Mouse (Mus musculus): ENCODE measurements around the gene Robo3. TPM values are rescaled to one million over a fixed set of nuclear protein-coding genes. Genes with fewer than 3 reads are reported as not detected.

Gene Robo3
- total RNA-seq, 2 experiments from 2014 or later: 0.07 TPM; not detected in 1

DNA sequence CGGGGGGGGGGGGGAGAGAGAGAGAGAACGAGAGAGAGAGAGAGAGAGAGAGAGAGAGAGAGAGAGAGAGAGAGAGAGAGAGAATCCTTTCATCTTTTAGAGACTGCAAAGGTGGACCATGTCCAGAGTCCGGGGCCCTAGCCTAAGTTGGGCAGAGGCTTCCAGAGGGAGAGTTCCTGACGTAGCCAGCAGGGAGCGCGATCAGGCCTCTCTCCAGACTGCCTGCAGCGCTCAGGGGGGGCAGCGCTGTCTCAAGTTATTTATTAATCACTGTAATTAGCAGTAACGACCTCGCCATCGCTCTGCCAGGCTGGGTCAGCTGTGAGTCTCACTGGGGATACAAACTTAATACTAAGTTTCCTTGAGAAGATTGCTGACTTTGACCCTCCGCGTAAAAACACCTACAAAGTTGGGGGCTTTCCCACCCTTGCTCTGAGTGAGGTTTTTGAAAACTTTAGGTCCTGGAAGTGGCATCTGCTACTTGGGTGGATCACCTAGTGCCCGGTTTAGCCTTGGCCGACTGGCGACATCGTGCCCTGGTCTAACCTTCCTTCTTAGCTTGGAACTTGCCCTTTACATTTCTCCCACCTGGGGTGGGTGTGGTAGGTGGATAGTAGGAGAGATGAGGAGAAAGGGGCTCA lies 900 bp downstream of the Robo3 start:
- ATAC-seq (replicated peaks; ENCODE audit: poor library complexity): peak; percentile 63

DNA sequence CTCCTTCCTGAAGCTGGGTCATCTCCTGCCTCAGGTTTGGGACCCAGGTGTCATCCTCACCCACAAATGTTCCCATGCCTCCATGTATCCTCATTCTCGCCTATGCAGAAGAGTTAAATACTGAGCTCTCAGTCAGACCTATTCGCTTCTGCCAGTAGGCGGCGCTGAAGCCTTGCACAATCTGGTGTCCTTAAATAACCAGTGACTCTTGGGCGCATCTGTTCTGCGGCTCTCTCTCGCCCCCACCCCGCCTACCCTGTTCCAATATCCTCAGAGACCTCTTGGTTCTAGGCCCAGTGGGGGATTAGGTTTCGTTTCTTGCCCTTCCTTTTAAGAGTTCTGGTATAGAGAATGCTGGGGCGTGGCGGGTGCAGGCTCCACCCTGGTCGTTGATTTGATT lies 2.5 kb downstream of the Robo3 start:
- ATAC-seq (replicated peaks; ENCODE audit: poor library complexity): peak; percentile 81

DNA sequence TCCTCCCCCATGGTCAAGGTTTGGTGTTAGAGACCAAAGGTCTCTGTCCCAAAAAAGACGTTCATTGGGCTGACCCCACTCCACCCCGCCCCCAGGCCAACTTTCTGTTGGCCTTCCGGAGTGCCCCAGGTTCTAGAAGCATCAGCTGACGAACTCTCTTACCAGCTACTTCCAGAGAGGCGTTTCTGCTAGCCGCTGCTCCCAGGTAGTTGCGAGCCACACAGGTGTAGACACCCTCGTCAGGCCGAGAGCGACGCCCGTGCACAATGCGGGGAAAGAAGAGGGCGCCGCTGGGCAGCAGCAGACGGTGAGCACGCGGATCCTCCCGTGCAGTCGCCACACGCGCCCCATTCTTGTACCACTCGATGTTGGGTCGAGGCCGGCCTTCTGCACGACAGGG lies 3.7 kb downstream of the Robo3 start:
- no peak for ATAC-seq (replicated peaks; ENCODE audit: poor library complexity)

DNA sequence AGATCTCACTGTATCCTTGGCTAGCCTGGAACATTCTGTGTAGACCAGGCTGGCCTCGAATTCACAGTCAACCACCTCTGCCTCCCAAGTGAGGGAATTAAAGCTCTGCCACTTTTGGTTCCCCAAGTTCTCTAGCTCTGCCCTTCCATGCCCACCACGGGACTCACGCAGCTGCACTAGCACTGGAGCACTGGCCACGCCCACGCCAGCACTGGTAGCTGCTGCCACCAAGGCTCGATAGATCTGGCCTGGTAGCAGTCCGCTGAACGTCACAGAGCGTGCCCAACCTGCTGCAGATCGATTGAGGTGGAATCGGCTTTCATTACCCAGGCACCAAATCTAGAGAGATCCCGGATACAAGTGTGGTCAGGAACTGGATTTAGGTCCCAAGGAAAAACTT lies 11.8 kb downstream of the Robo3 start:
- peak; percentile 71 for ATAC-seq (replicated peaks; ENCODE audit: poor library complexity)

DNA sequence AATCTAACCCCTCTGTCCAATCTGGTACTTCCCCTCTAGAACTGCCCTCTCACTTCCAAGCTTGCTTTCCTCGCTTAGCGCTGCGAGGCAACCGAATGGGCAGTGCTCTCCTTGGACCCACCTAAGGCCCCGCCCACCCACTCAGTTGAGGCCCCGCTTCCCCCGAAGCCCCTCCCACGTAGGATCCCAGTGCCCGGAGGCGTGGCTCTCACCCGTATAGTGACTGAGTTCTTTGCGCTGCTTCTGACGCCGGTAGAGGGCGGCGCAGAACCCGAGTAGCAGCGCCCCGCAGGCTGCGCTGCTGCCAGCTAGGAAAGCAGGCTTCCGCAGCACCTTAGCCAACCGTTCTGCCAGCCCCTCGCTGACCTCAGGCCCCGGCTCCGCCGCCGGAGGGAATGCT lies 12.4 kb downstream of the Robo3 start:
- peak; percentile 88 for ATAC-seq (replicated peaks; ENCODE audit: poor library complexity)

DNA sequence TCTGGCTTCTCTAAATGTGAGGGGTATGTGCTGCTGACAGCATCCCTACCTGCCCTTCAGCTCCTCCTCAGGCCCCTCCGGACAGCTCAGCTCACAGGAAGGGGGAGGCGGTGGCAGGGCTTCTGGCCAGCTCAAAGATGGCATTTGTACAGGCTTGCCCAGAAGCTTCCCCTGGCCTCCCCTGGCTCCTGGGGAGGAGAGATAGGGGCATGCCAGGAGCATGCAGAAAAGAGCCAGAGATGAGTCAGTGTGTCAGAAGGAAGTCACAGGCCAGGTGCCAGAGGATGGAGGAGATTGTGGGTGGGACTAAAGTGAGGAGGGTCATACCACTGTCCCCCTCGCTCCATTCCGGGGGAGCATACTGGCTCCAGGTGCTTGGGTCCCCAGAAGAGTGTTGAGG lies 14.3 kb downstream of the Robo3 start:
- ATAC-seq (replicated peaks; ENCODE audit: poor library complexity): no peak

DNA sequence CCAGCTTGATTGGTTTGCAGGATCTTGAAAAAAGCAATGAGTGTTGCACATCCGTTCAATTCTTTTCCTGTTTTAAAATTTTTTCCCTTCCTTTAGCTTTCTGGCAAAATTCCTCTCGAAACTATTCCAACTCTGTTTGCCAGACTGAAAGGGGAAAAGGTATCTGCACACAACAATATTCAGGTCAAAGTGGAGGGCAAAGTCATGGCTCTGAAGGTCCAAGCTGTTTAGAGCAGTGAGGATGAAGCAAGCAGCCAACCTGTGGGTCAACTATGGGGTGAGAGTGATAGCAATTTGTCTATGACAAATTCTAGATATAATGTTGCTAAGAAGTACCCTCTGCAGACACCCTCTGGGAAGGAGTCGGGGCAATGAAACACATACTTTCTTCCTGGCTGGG lies 18.4 kb downstream of the Robo3 start:
- ATAC-seq (replicated peaks; ENCODE audit: poor library complexity): no peak

DNA sequence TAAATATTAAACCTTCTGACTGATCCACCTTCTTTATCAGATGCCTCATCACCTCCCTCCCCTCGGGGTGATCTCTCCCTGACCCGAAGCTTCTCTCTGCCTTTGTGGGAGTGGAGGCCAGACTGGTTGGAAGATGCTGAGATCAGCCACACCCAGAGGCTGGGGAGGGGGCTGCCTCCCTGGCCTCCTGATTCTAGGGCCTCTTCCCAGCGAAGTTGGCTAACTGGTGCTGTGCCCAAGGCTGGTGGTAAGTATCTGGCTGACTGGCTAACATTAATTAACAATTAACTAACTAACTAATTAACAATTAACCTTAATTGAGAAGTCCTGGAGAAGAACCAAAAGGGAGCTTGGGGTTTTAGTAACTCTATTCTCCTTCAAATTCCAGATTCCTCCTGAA lies 20.1 kb downstream of the Robo3 start:
- ATAC-seq (replicated peaks; ENCODE audit: poor library complexity): no peak

DNA sequence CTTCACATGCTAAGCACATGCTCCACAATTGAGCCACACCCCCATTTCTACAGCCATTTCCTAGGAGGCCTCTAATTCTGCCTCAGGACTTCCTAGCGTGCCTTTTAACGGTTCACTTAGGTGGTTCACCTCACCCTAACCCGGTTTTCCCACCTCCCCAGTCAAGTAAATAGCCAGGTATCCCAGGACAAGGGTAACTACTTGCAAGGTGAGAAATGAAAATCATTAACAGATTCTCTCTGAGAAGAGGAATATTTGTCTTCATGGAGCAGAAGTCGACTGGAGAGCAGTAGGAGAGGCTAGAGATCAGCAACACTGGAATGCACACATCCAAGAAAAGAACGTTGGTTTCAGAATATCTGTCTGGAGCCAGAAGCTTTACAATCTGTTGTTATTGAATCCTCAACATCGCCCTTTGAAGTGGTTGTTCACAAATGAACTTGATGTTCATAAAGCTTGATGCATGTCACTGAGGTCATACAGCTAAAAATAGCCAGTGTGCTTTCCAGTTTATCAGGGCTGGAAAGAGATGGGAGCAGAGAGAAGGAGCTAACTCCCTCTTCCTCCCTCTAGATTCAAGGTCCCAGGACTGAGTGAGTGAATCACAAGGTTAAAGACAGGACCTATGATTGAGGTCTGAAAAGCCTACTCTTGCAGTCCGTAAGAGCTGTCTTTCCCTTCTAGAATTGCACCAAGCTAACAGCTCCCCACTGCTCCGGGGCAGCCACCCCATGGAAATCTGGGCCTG lies 23.2 kb downstream of the Robo3 start:
- ATAC-seq (replicated peaks; ENCODE audit: poor library complexity): no peak

DNA sequence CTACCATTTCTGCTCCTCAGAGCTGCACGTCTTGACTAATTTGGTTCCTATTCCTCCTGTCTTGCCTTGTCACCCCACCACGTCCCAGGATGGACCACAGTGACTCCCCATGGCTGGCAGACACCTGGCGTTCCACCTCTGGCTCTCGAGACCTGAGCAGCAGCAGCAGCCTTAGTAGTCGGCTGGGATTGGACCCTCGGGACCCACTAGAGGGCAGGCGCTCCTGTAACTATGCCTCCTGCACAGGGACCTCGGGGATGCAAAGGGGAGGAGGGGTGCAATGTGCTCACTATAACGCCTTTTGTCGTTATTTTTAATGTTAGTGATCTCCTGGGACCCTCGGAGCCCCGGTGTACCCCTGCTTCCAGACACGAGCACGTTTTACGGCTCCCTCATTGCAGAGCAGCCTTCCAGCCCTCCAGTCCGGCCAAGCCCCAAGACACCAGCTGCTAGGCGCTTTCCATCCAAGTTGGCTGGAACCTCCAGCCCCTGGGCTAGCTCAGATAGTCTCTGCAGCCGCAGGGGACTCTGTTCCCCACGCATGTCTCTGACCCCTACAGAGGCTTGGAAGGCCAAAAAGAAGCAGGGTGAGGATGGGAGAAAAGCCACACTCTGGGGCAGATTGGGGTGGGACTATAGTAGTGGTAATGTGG lies 25.1 kb downstream of the Robo3 start:
- no peak for ATAC-seq (replicated peaks; ENCODE audit: poor library complexity)

DNA sequence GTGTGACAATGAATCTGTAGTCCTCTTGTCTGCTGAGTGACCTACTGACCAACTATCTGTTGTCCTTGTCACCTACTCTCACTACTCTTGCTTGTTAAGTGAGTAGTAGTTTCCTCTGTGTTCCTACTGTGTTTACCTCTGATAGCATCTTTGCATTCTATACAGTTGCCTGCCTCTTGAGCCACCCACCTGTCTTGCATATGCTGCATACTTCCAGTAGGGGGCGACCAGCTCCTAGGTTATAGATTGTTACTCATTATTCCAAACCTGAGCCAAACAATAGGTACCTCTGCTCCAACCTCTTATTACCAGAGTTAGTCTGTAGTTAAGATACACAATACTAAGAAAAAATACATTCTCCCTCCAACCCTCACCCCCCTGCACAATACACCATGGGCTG lies 26.7 kb downstream of the Robo3 start:
- peak; percentile 81 for ATAC-seq (replicated peaks; ENCODE audit: poor library complexity)

DNA sequence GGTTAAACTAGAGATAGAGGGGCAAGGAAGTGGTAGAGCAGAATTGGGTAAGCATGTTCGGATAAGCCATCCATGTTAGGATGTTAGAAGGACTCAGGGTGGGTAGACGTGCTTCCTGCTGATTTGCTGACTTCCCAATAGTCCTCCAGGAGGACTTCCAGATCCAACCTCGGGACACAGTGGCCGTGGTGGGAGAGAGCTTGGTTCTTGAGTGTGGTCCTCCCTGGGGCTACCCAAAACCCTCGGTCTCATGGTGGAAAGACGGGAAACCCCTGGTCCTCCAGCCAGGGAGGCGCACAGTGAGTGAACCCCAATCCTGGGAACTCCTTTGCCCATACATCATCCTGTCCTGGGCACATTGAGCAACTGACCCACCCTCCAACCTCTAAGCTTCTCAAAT lies 30.0 kb downstream of the Robo3 start:
- ATAC-seq (replicated peaks; ENCODE audit: poor library complexity): no peak

DNA sequence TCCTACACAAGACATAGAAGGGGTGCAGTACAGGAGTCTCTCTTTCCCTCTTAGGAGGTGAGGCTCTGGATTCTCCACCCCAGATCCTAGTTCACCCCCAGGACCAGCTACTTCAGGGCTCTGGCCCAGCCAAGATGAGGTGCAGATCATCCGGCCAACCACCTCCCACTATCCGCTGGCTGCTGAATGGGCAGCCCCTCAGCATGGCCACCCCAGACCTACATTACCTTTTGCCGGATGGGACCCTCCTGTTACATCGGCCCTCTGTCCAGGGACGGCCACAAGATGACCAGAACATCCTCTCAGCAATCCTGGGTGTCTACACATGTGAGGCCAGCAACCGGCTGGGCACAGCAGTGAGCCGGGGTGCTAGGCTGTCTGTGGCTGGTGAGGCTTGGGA lies 30.5 kb downstream of the Robo3 start:
- ATAC-seq (replicated peaks; ENCODE audit: poor library complexity): no peak

DNA sequence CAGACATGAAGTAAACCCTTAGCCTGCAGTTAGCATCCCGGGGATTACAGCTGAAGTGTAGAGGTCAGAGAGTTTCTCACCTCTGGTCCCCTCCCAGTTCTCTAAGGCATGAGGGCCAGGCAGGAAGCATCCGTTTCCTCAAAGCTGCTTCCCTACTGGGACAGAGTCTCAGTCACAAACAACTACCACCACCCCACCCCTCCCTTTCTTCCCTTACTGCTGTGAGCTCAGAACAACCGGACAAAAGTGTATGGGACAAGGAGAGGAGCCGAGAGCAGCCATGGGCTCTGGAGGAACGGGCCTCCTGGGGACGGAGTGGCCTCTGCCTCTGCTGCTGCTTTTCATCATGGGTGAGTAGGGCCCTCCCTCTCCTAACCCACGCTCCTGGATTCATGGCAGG lies 31.2 kb downstream of the Robo3 start, which contains the start of gene Robo4:
Robo4 (plus strand) TSS at position 96 of the 400 bp plus-strand sequence.
- peak; percentile 72 for ATAC-seq (replicated peaks; ENCODE audit: poor library complexity)

DNA sequence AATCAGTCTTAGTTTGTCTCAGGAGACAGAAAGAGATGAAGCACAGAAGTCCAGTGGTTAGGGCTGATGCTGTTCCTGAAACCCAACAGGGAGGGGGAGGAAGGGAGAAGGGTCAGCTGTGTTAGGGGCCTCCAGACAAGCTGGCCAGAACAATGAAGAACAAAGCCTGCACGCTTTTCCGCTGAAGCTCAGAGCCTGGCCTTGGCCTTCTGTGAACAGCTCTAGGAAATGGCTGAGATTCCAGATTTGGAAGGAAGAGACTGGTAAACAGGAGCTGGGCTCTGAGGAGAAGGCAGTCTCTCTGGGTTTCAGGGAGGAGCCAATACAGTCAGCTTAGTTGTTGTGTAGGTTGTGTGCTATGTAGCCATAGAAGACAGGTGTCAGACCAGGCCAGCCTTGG lies 32.5 kb downstream of the Robo3 start:
- ATAC-seq (replicated peaks; ENCODE audit: poor library complexity): no peak

DNA sequence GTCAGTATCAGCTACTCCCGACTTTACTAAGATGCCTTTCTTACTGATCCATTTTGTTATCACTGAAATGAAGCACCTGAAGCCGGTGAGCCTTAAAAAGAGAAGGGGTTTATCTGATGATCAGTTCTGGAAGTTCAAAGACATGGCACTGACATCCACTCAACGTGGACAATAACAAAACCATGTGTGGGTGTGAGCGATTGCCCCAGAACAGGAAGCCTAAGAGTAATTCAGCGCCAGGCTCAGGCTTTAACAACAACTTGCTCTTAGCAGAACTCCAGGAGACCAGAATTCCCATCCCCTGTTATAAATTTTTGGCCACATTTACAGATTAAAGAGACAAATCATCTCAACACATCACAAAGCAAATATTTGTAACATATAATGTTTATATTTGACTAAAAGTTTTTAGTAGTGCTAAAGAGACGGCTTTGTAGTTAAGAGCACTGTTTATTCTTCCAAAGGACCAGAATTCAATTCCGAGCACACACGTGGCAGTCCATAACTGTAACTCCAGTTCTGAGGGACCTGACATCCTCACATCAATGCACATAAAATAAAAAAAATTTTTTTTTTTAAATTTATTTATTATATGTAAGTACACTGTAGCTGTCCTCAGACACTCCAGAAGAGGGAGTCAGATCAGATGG lies 39.4 kb downstream of the Robo3 start:
- ATAC-seq (replicated peaks; ENCODE audit: poor library complexity): no peak

DNA sequence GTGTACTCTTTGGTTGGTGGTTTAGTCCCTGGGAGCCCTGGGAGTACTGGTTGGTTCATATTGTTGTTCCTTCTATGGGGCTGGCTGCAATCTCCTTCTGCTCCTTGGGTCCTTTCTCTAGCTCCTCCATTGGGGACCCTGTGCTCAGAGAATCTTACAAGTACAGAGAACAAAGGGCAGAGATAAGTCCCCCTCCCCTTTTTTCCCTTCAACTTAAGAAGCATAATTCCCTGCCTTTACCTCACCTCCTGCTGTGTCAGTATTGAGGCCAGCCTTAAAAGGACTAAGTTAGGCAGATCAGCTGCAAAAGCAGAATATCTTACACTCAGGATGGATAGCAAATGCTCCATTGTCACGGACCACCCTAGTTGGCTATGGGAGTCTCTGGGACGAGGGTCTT lies 41.0 kb downstream of the Robo3 start:
- no peak for ATAC-seq (replicated peaks; ENCODE audit: poor library complexity)

DNA sequence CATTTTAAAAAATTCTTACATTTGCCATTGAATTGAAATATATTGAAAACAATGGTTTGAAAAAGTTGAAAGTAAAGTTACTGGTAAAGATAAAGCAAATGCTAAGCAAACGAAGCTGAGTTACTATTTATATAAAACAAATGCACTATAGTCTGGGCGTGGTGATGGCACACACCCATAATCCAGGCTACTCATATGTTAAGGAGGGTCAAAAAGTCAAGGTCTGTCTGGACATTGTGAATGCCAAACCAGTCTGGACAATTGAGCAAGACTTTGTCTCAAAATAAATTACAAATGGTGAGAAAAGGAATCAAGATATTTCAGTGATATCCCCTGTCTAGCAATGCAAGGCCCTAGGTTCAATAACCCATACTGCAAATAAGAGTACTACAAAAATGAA lies 42.2 kb downstream of the Robo3 start:
- no peak for ATAC-seq (replicated peaks; ENCODE audit: poor library complexity)

DNA sequence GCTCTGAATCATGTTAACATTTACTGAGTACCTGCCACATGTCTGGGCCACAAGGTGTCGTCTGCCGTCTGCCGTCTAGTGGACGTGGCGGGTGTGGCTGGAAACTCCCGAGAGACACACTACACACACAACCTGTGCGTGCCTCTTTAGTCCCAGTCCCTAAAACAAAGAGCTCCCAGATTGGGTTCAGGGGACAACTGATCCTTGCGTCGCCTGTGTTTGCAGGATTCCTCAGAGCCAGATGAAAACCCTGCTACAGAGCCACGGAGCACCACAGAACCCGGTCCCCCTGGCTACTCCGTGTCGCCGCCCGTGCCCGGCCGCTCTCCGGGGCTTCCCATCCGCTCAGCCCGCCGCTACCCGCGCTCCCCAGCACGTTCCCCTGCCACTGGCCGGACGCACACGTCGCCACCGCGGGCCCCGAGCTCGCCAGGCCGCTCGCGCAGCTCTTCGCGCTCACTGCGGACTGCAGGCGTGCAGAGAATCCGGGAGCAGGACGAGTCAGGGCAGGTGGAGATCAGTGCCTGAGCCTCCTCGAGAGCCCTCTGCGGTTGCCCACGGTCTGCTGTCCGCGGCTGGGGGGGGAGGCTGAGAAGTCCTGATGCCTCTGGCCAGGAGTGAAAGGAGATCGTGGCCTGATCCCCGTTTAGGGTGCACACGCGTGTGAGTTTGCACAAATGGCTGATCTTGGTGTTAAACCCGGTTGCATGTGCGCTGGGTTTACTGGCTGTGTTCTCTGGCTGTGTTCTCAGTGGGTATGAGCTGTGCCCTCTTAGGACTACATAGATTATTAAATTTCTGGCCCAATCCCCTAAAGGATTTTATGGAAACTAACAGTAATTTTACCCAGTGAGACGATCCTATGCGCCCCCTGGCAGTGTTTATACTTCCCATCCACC lies 48.5 kb downstream of the Robo3 start:
- ATAC-seq (replicated peaks; ENCODE audit: poor library complexity): peak; percentile 77

DNA sequence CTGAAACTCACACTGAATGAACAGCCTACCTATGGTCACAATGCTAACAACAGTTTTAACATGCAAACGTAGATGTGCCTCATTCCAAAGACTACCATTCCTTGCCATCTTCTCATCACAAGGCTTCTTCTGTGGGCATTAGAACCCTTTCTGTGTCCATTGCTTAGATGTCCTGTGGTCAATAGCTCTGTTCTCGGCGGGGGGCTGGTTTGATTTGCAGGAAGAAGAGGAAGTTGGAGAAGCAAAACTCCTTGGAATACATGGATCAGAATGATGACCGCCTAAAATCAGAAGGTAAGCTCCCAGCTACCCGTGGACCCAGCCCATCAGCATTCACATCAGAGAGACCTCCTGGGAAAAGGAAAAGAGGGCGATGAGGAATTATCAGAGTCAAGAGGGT lies 49.9 kb downstream of the Robo3 start:
- no peak for ATAC-seq (replicated peaks; ENCODE audit: poor library complexity)

DNA sequence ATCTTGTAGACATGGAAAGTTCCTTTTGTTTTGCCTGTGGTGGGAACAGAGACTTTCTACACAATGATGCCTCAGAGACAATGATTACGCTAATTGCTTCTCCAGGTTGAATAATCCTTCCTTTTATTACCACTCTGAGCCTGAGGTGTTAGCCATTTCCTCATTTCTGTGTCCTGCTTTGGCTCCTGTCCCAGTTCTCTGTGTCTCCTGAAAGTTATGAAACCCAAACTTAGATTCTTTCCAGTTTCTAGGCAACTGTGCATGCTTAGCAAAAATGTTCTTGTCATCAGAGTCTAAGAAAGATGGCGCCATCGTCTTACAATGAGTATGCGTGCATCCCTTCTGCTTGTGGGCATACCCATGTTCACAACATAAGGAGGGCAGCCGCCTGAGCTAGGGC lies 57.3 kb downstream of the Robo3 start:
- peak; percentile 37 for ATAC-seq (replicated peaks; ENCODE audit: poor library complexity)
